Mouse (Mus musculus): ENCODE results near the gene Fig4.

DNA sequence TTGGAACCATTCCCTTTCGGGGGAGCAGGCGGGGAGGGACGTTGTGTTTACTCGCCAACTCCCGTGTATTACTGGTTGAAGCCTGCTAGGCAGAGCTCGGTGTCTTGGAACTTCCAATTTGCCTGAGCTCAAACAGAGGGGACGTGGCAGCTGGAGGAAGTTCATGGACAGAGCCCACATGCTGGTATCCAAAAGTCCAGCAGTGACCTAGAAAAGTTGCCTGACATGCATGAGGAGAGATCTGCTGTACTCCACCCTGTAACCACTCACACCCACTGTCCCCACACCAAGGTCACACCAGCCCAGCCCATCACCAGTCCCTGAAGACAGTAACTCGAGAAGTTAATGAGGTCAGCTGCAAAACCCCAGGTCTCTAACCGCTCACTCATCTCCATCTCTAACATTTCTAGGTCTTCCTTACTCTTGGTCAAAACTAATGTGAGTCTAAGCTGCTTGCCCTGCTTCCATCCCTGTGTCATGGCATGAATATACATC is 1.9 kb upstream of the Fig4 start:
- TF ChIP-seq POLR2A (IDR thresholded peaks at IDR 0.05; ENCODE audit: extremely low read depth, insufficient read depth, low read length) (no peak), CTCF (IDR thresholded peaks at IDR 0.05; ENCODE audit: extremely low read depth, insufficient read depth, low read length) (no peak)

Data from cortical plate, adult 2 months (tissue).